Mouse (Mus musculus): ENCODE data around the gene Pitpnm1. TPM values are rescaled to one million over a fixed set of nuclear protein-coding genes. Genes with fewer than 3 reads are reported as not detected.

Gene Pitpnm1
- polyA plus RNA-seq, 1 experiment = 358 TPM

DNA sequence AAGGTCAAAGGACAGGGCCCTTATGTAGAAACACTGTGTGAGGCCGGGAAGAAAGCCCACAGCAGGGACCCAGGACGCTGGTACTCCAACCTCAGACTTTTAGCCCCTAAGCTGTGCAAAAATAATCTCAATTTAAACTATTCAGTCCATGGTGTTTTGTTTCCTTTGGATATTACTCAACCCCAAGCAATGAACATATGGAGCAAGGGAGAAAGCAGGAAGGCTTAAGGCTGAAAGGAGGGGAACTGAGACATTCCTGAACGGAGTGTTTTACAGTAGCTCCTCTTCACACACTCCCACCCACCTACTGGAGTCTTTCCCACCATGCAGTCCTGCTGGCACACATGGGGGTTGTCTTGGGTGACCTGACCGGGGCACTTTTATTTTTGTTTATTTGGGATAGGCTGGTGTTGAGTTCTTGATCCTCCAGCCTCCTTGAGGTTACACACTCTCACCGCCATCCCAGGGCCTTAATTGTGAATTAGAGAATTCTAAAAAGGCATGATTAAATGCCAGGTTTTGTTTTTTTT is 5.0 kb upstream of the Pitpnm1 start:
- WGBS = 88% methylated on average over 5 of the region's 5 CpGs
- no peak for DNase-seq (ENCODE audit: low read depth in 1 of 2, low spot score in 2 of 2)
- TF ChIP-seq CTCF (IDR thresholded peaks at IDR 0.05; ENCODE audit: extremely low read depth, insufficient read depth, insufficient read length, insufficient replicate concordance) = no peak
- TF ChIP-seq POLR2A (IDR thresholded peaks at IDR 0.05; ENCODE audit: low read depth, low read length) = no peak
- H3K4me3 ChIP-seq (ENCODE audit: extremely low read depth, insufficient read depth, insufficient read length) = no peak overlapping the region
- H3K4me1 ChIP-seq (ENCODE audit: control insufficient read depth, insufficient read depth, insufficient read length) = peaks cover 15% of the 10 kb centered on the region; the same call in 1 of the 2 replicates
- H3K27me3 ChIP-seq (ENCODE audit: control insufficient read depth, insufficient read depth, low read length) = no peaks in the 10 kb centered on the region
- H3K36me3 ChIP-seq (ENCODE audit: control insufficient read depth, insufficient read depth, low read length) = no peaks in the 10 kb centered on the region; the same call in 1 of the 2 replicates
- no peak overlapping the region for H3K27ac ChIP-seq (ENCODE audit: insufficient read depth, low read length)

- no peak overlapping the region for H3K27ac ChIP-seq (ENCODE audit: insufficient read depth, low read length)
- WGBS = 76% methylated on average over 3 of the region's 3 CpGs
- peaks cover 17% of the 10 kb centered on the region for H3K4me1 ChIP-seq (ENCODE audit: control insufficient read depth, insufficient read depth, insufficient read length)
- no peaks in the 10 kb centered on the region; the same call in 1 of the 2 replicates for H3K36me3 ChIP-seq (ENCODE audit: control insufficient read depth, insufficient read depth, low read length)
- H3K4me3 ChIP-seq (ENCODE audit: extremely low read depth, insufficient read depth, insufficient read length) = no peak overlapping the region
- H3K27me3 ChIP-seq (ENCODE audit: control insufficient read depth, insufficient read depth, low read length) = no peaks in the 10 kb centered on the region
- DNase-seq (ENCODE audit: low read depth in 1 of 2, low spot score in 2 of 2) = no peak
- TF ChIP-seq POLR2A (IDR thresholded peaks at IDR 0.05; ENCODE audit: low read depth, low read length) = no peak
- no peak for TF ChIP-seq CTCF (IDR thresholded peaks at IDR 0.05; ENCODE audit: extremely low read depth, insufficient read depth, insufficient read length, insufficient replicate concordance)
These were observed 4.0 kb upstream of the Pitpnm1 start for GRCm38 (mm10) chr19:4095802-4096201.

DNA sequence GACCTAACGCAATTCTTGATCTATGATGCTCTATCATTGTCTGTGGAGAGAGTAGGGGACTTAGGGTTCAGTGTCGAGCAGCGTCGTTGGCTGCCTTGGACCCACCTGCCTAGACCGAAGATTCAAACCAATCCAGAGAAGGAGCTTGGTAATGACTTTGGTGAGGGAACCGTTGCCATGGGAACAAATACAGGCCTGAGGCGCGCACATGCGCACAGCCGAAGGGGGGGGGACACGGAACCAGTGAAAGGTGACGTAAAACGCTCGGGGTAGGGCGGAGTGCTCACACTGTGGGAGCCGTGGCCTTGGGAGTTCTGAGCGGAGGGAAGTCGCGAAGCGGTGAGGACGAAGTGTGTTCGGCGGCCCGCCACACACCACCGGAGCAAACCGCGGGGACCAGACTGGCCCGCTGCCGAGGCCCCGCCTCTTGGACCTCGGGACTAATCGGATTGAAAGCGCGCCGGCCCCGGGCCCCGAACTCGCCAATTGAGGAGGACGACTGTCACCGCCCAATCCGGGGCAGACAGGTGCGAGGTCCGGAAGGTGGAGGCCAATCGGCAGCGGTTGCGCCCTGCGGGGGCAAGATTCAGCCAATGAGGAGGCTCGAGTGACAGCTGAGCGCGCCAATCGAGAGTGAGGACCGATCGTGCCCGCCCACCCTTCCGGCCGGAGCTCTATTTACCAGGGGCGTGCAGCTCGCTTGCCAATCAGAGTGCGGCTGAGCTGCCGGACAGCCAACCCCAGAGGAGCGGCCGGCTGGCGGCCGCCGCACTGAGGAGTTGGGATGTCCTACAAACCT is 3.0 kb upstream of the Pitpnm1 start, which contains the start of gene Cdk2ap2:
Gene Cdk2ap2 (plus strand): TSS at position 541 of the 799 bp plus-strand sequence.
- peaks cover 25% of the 10 kb centered on the region for H3K4me1 ChIP-seq (ENCODE audit: control insufficient read depth, insufficient read depth, insufficient read length)

GRCm38 (mm10) chr19:4097441-4097825 is 2.4 kb upstream of the Pitpnm1 start:
- no peaks in the 10 kb centered on the region; the same call in 1 of the 2 replicates for H3K36me3 ChIP-seq (ENCODE audit: control insufficient read depth, insufficient read depth, low read length)
- peak overlapping the region; percentile 68 for H3K4me3 ChIP-seq (ENCODE audit: extremely low read depth, insufficient read depth, insufficient read length)
- peak overlapping the region; percentile 67 for H3K27ac ChIP-seq (ENCODE audit: insufficient read depth, low read length)
- H3K27me3 ChIP-seq (ENCODE audit: control insufficient read depth, insufficient read depth, low read length) = no peaks in the 10 kb centered on the region
- WGBS = 3% methylated on average over 21 of the region's 21 CpGs
- DNase-seq (ENCODE audit: low read depth in 1 of 2, low spot score in 2 of 2) = peak; percentile 71 to 76
- H3K4me1 ChIP-seq (ENCODE audit: control insufficient read depth, insufficient read depth, insufficient read length) = peaks cover 25% of the 10 kb centered on the region
- no peak for TF ChIP-seq POLR2A (IDR thresholded peaks at IDR 0.05; ENCODE audit: low read depth, low read length)
- TF ChIP-seq CTCF (IDR thresholded peaks at IDR 0.05; ENCODE audit: extremely low read depth, insufficient read depth, insufficient read length, insufficient replicate concordance) = no peak

More for the DNA sequence above, 3.0 kb upstream of the Pitpnm1 start, which contains the start of gene Cdk2ap2:
- H3K27ac ChIP-seq (ENCODE audit: insufficient read depth, low read length) = peak within 1 kb of the TSS; percentile 94
- no peaks in the 10 kb centered on the region; the same call in 1 of the 2 replicates for H3K36me3 ChIP-seq (ENCODE audit: control insufficient read depth, insufficient read depth, low read length)
- peak within 1 kb of the TSS; percentile 75 for H3K4me3 ChIP-seq (ENCODE audit: extremely low read depth, insufficient read depth, insufficient read length)
- TF ChIP-seq POLR2A (IDR thresholded peaks at IDR 0.05; ENCODE audit: low read depth, low read length) (peak; percentile 73), CTCF (IDR thresholded peaks at IDR 0.05; ENCODE audit: extremely low read depth, insufficient read depth, insufficient read length, insufficient replicate concordance) (no peak)
- DNase-seq (ENCODE audit: low read depth in 1 of 2, low spot score in 2 of 2) = peak; percentile 96 to 100
- no peaks in the 10 kb centered on the region for H3K27me3 ChIP-seq (ENCODE audit: control insufficient read depth, insufficient read depth, low read length)
- WGBS = under 1% methylated on average over 65 of the region's 65 CpGs

GRCm38 (mm10) chr19:4098426-4098825 is 1.4 kb upstream of the Pitpnm1 start:
- Histone ChIP-seq H3K27ac (ENCODE audit: insufficient read depth, low read length) (peak overlapping the region; percentile 10; the same call in 1 of the 2 replicates), H3K36me3 (ENCODE audit: control insufficient read depth, insufficient read depth, low read length) (peaks cover 9% of the 10 kb centered on the region), H3K4me1 (ENCODE audit: control insufficient read depth, insufficient read depth, insufficient read length) (peaks cover 25% of the 10 kb centered on the region), H3K27me3 (ENCODE audit: control insufficient read depth, insufficient read depth, low read length) (no peaks in the 10 kb centered on the region), H3K4me3 (ENCODE audit: extremely low read depth, insufficient read depth, insufficient read length) (peak overlapping the region; percentile 68; the same call in 1 of the 2 replicates)
- TF ChIP-seq POLR2A (IDR thresholded peaks at IDR 0.05; ENCODE audit: low read depth, low read length) (no peak), CTCF (IDR thresholded peaks at IDR 0.05; ENCODE audit: extremely low read depth, insufficient read depth, insufficient read length, insufficient replicate concordance) (no peak)
- no peak for DNase-seq (ENCODE audit: low read depth in 1 of 2, low spot score in 2 of 2)
- 63% methylated on average over 13 of the region's 13 CpGs for WGBS

DNA sequence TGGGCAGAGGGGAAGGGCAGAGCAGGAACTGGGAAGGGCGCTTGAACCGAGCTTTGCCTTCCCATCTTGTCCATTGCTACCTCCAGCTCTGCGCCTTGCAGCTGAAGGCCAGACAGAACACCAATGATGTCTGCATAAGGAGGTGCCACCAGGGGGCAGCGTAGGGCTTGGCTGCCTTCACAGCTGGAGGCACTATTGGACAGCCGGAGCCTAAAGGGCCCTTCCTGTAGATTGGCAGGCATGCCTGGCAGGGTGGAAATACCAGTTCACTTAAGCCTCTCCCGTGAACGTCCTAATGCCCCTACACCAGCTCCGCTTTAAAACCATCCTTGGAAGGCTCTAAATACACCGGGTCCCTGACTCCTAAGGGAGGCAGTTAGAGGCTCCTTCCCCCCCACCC is 742 bp upstream of the Pitpnm1 start:
- Histone ChIP-seq H3K36me3 (ENCODE audit: control insufficient read depth, insufficient read depth, low read length) (peaks cover 13% of the 10 kb centered on the region), H3K4me3 (ENCODE audit: extremely low read depth, insufficient read depth, insufficient read length) (peak overlapping the region; percentile 89; the same call in 1 of the 2 replicates)
- 3% methylated on average over 9 of the region's 9 CpGs for WGBS

More for the DNA sequence above, 742 bp upstream of the Pitpnm1 start:
- H3K4me1 ChIP-seq (ENCODE audit: control insufficient read depth, insufficient read depth, insufficient read length) = peaks cover 25% of the 10 kb centered on the region
- H3K27me3 ChIP-seq (ENCODE audit: control insufficient read depth, insufficient read depth, low read length) = no peaks in the 10 kb centered on the region
- peak overlapping the region; percentile 80 for H3K27ac ChIP-seq (ENCODE audit: insufficient read depth, low read length)
- DNase-seq (ENCODE audit: low read depth in 1 of 2, low spot score in 2 of 2) = peak; percentile 84 to 93
- TF ChIP-seq POLR2A (IDR thresholded peaks at IDR 0.05; ENCODE audit: low read depth, low read length) (no peak), CTCF (IDR thresholded peaks at IDR 0.05; ENCODE audit: extremely low read depth, insufficient read depth, insufficient read length, insufficient replicate concordance) (peak; percentile 95)
